Mouse (Mus musculus) limb, embryonic 14.5 days (tissue): ENCODE data around the gene Fzd1. TPM values are rescaled to one million over a fixed set of nuclear protein-coding genes. Genes with fewer than 3 reads are reported as not detected.

Source experiments
- ATAC-seq: fragments of 200-750 bp; cut with Nextera tagmentation; 2 replicates; pipeline ENCODE4 v1.8.0; 2017; ENCODE audit warnings: low read depth, moderate number of reproducible peaks, moderate TSS enrichment; ENCODE audit not compliant: low FRiP score
- DNase-seq: peaks from one replicate; pipeline ENCODE4 v3.0.0-alpha.2; 2015; ENCODE audit warnings: low spot score
- H3K27ac ChIP-seq: fragments of 300-500 bp; sonication (generic); replicated peaks from 2 replicates; pipeline ENCODE4 v1.5.1; 2014; ENCODE audit warnings: low read depth, mild to moderate bottlenecking, low read length, moderate library complexity, mixed read lengths
- H3K27me3 ChIP-seq: fragments of 300-500 bp; sonication (generic); 2 replicates; pipeline ENCODE4 v1.6.1; 2014; ENCODE audit warnings: low read length, mixed read lengths; ENCODE audit not compliant: control insufficient read depth, insufficient read depth
- H3K36me3 ChIP-seq: fragments of 300-500 bp; sonication (generic); 2 replicates; pipeline ENCODE4 v1.6.1; 2014; ENCODE audit warnings: mild to moderate bottlenecking, low read length, moderate library complexity, mixed read lengths; ENCODE audit not compliant: control insufficient read depth, insufficient read depth
- H3K4me1 ChIP-seq: fragments of 300-500 bp; sonication (generic); 2 replicates; pipeline ENCODE4 v1.6.1; 2014; ENCODE audit warnings: antibody characterized with exemption, low read length, mixed read lengths; ENCODE audit not compliant: control insufficient read depth, insufficient read depth
- H3K4me2 ChIP-seq: fragments of 300-500 bp; sonication (generic); replicated peaks from 2 replicates; pipeline ENCODE4 v1.6.1; 2014; ENCODE audit warnings: low read depth, mild to moderate bottlenecking, low read length, moderate library complexity; ENCODE audit not compliant: severe bottlenecking
- H3K4me3 ChIP-seq: fragments of 300-500 bp; sonication (generic); replicated peaks from 2 replicates; pipeline ENCODE4 v1.5.1; 2014; ENCODE audit warnings: low read length
- H3K9ac ChIP-seq: fragments of 300-500 bp; sonication (generic); 2 replicates; pipeline ENCODE4 v1.6.1; 2014; ENCODE audit warnings: mild to moderate bottlenecking, low read depth, low read length, moderate library complexity; ENCODE audit not compliant: severe bottlenecking
- H3K9me3 ChIP-seq: fragments of 300-500 bp; sonication (generic); 2 replicates; pipeline ENCODE4 v1.6.1; 2016; ENCODE audit warnings: low read length; ENCODE audit not compliant: control insufficient read depth
- POLR2A ChIP-seq: fragments of 200-500 bp; IDR thresholded peaks from 2 replicates; pipeline ENCODE4 v1.8.0; 2012; ENCODE audit warnings: inconsistent platforms, mild to moderate bottlenecking, moderate library complexity, borderline replicate concordance; ENCODE audit not compliant: insufficient read depth, insufficient read length; ENCODE audit errors: extremely low read depth
- WGBS: fragments of 180-500 bp; shearing (Covaris S2); extraction: QIAGEN DNeasy Blood & Tissue Kit; methylation state at CpG from one replicate; pipeline ENCODE4 v1.1.7; 2014; 5-methylcytosine and 5-hydroxymethylcytosine counted together
- polyA plus RNA-seq, 2 experiments: library from polyadenylated mRNA; depleted of rRNA in 1 of 2; stranded (reverse) in 1 of 2; unstranded in 1 of 2; fragments of >200 nt; fragmentation: Nextera tagmentation in 1 of 2; extraction: Ambion mirVana in 1 of 2; gene quantifications; 2 replicates each; pipeline versions ENCODE4 v1.2.1 to v1.2.3; 2012 to 2014

Fzd1 gene
- 39.5 and 52.9 TPM in 2 replicates for polyA plus RNA-seq (2012; rRNA removed)
- polyA plus RNA-seq (2014; fragmentation: Nextera tagmentation; extraction: Ambion mirVana), result 24.5 and 31.1 TPM in 2 replicates

GRCm38 (mm10) chr5:4757902-4758301 is at the start of gene Fzd1:
Gene Fzd1 (minus strand): TSS chr5:4758035.
- Histone ChIP-seq H3K9me3 (no peaks in the 10 kb centered on the region), H3K4me3 (peak within 1 kb of the TSS; percentile 86), H3K4me2 (peak within 1 kb of the TSS; percentile 96), H3K4me1 (peaks cover 22% of the 10 kb centered on the region), H3K9ac (peak within 1 kb of the TSS; percentile 94), H3K27me3 (no peaks in the 10 kb centered on the region), H3K36me3 (no peaks in the 10 kb centered on the region), H3K27ac (peak within 1 kb of the TSS; percentile 97)
- peak; percentile 93; the same call in 1 of the 2 replicates for TF ChIP-seq POLR2A
- peak; percentile 94 for ATAC-seq
- 0% methylated on average over 31 of the region's 33 CpGs for WGBS
- peak; percentile 96 for DNase-seq

GRCm38 (mm10) chr5:4805228-4805627 is 47.4 kb upstream of the Fzd1 start:
- H3K9ac ChIP-seq, result no peak overlapping the region
- TF ChIP-seq POLR2A, result no peak
- no peak for ATAC-seq
- H3K27me3 ChIP-seq, result no peaks in the 10 kb centered on the region
- WGBS, result 34% methylated on average over 4 of the region's 4 CpGs
- no peak for DNase-seq
- no peaks in the 10 kb centered on the region for H3K9me3 ChIP-seq
- H3K4me2 ChIP-seq, result no peak overlapping the region
- H3K36me3 ChIP-seq, result no peaks in the 10 kb centered on the region
- no peak overlapping the region for H3K27ac ChIP-seq
- no peak overlapping the region for H3K4me3 ChIP-seq
- peaks cover 9% of the 10 kb centered on the region; the same call in 1 of the 2 replicates for H3K4me1 ChIP-seq

DNA sequence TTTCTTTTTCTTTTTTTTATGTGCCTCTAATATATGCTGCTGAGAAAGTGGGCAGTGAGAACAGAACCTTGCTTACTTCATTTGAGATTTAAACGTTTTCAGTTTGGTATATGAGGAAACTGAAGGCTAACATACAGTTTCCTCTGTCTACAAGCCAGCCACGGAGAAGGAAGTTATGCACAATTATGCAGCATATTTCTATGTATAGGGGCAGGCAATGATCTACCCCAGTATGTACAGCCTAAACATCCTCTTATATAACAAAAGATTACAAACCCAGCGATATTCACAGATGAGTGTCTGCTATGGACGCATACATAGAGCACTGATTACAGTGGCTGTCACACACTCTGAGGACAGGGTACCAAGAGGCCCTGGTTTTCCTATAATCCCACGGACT is 45.9 kb upstream of the Fzd1 start:
- ATAC-seq (no peak), DNase-seq (no peak)
- H3K4me2 ChIP-seq, result no peak overlapping the region
- no peaks in the 10 kb centered on the region for H3K27me3 ChIP-seq
- TF ChIP-seq POLR2A, result no peak
- no peak overlapping the region for H3K27ac ChIP-seq
- H3K9me3 ChIP-seq, result no peaks in the 10 kb centered on the region
- WGBS, result 61% methylated on average over 5 of the region's 5 CpGs
- no peak overlapping the region for H3K9ac ChIP-seq
- H3K36me3 ChIP-seq, result no peaks in the 10 kb centered on the region
- H3K4me1 ChIP-seq, result peaks cover 9% of the 10 kb centered on the region; the same call in 1 of the 2 replicates
- no peak overlapping the region for H3K4me3 ChIP-seq

DNA sequence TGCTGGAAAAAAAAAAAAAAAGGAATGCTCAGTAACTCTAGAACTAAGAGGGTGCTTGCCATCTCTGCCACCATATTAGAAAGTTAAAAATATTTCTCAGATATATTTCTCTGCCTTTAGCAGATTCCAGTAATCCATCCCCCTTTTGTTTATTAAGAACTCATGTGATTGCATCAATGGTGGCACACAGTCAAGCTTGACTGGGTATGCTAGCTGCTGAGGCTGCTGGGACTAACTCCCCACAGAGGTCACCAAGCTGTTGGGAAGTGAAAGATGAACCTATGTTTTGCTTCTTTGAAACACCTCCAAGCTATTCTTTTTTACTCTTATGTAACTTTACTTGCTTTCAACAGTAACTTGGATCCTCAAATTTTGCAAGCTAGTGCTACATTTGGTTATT is 44.1 kb upstream of the Fzd1 start:
- ATAC-seq, result no peak
- no peak for TF ChIP-seq POLR2A

GRCm38 (mm10) chr5:4801096-4801850 is 43.4 kb upstream of the Fzd1 start:
- ATAC-seq (no peak), DNase-seq (no peak)
- WGBS, result 76% methylated on average over 8 of the region's 8 CpGs
- Histone ChIP-seq H3K4me3 (no peak overlapping the region), H3K9ac (no peak overlapping the region), H3K36me3 (no peaks in the 10 kb centered on the region), H3K4me2 (no peak overlapping the region), H3K4me1 (peaks cover 9% of the 10 kb centered on the region; the same call in 1 of the 2 replicates), H3K9me3 (no peaks in the 10 kb centered on the region), H3K27ac (no peak overlapping the region), H3K27me3 (no peaks in the 10 kb centered on the region)
- TF ChIP-seq POLR2A, result no peak

More for the DNA sequence above, 44.1 kb upstream of the Fzd1 start:
- Histone ChIP-seq H3K4me2 (no peak overlapping the region), H3K9me3 (no peaks in the 10 kb centered on the region), H3K36me3 (no peaks in the 10 kb centered on the region), H3K4me1 (peaks cover 9% of the 10 kb centered on the region; the same call in 1 of the 2 replicates), H3K4me3 (no peak overlapping the region), H3K27ac (no peak overlapping the region), H3K27me3 (no peaks in the 10 kb centered on the region), H3K9ac (no peak overlapping the region)
- DNase-seq, result no peak

GRCm38 (mm10) chr5:4791219-4791618 is 33.4 kb upstream of the Fzd1 start:
- DNase-seq, result no peak
- H3K4me2 ChIP-seq, result no peak overlapping the region
- no peaks in the 10 kb centered on the region for H3K36me3 ChIP-seq
- no peak for TF ChIP-seq POLR2A
- no peak for ATAC-seq
- H3K27ac ChIP-seq, result no peak overlapping the region
- no peak overlapping the region for H3K4me3 ChIP-seq
- H3K9me3 ChIP-seq, result no peaks in the 10 kb centered on the region
- H3K27me3 ChIP-seq, result no peaks in the 10 kb centered on the region
- no peaks in the 10 kb centered on the region for H3K4me1 ChIP-seq
- H3K9ac ChIP-seq, result no peak overlapping the region
- WGBS, result 74% methylated on average over 3 of the region's 3 CpGs
